ENCODE assay signal across 8 mouse cellular contexts in the genomic region with DNA sequence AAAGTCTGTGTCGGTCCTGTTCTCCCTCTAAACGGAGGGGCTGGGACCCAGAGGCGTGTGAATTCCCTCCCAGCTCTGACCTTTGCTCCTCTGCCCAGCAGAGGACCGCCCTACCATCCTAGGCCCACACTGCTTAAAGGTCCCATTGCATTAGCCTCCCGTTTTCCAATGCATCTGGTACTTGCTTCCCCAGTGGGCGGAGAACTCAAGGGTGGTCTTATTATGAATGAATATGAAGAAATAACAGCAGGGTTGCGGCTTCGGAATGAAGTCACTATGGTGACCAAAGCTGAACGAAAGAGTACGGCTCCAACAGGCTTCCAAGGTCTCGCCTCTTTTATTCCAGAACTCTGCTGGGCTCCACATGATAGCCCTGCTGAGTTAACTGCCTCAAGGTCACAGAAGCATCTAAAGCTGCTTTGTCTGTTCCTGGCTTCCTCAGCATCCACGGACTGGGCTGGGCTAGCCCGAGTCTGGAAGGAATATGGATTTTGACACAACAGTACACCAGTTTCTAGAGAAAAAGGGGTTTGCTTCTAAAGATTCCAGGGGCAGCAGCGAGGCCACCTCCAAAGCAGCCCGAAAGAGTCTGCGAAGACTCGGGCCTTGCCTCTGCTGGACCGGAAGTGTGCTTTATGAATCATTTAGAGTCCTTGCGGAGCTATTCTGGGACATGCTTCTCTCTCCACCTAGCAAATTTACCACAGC. TPM values are rescaled to one million over a fixed set of nuclear protein-coding genes. Genes with fewer than 3 reads are reported as not detected.
DNase-seq lines count a peak whose midpoint lies in the region; ATAC-seq and TF ChIP-seq lines count a peak whose summit lies in the region.

No protein-coding gene starts in this region.

- H3K4me1 ChIP-seq in forebrain, embryonic 11.5 days (replicated peaks; ENCODE audit: control insufficient read depth, insufficient read depth, low read length): no peaks in the 10 kb centered on the region; the same call in 1 of the 2 replicates

- H3K27ac ChIP-seq in gastrocnemius, adult 2 months: peak overlapping the region; percentile 24; the same call in 1 of the 2 replicates
- peak overlapping the region; percentile 21; the same call in 1 of the 2 replicates for H3K27ac ChIP-seq in forebrain, embryonic 11.5 days (ENCODE audit: low read depth, low read length)

- TF ChIP-seq CTCF in gastrocnemius, adult 2 months (IDR thresholded peaks at IDR 0.05): no peak

- no peak overlapping the region for H3K4me3 ChIP-seq in gastrocnemius, adult 2 months
- H3K4me3 ChIP-seq in forebrain, embryonic 11.5 days (ENCODE audit: low read depth, low read length): no peak overlapping the region

- WGBS in forebrain, embryonic 11.5 days: 50% methylated on average over 19 of the region's 19 CpGs

- H3K9ac ChIP-seq in forebrain, embryonic 11.5 days (ENCODE audit: low read length): no peak overlapping the region

- DNase-seq in gastrocnemius, adult 2 months: no peak
- no peak for DNase-seq in gastrocnemius, postnatal 25 days
- DNase-seq in Muller cell, postnatal 12 days (ENCODE audit: inconsistent ontology term): peak; percentile 50
- peak; percentile 61 for DNase-seq in forebrain, embryonic 11.5 days (ENCODE audit: low spot score)
- DNase-seq in mesoderm, embryonic 11.5 days (ENCODE audit: low read depth, low spot score): peak; percentile 41
- DNase-seq in spleen, postnatal 14 days (ENCODE audit: low spot score in 2 of 2): no peak
- no peak for DNase-seq in right cerebral cortex, postnatal 36 days (ENCODE audit: low spot score in 2 of 2)
- no peak for DNase-seq in kidney, adult 8-10 months

- H3K27me3 ChIP-seq in forebrain, embryonic 11.5 days (ENCODE audit: control insufficient read depth, insufficient read depth, low read length): no peaks in the 10 kb centered on the region

- no peaks in the 10 kb centered on the region for H3K36me3 ChIP-seq in forebrain, embryonic 11.5 days (ENCODE audit: control insufficient read depth, insufficient read depth, low read length)

- H3K9me3 ChIP-seq in forebrain, embryonic 11.5 days (ENCODE audit: control insufficient read depth, low read length): no peaks in the 10 kb centered on the region

- peak; percentile 90 for ATAC-seq in forebrain, embryonic 11.5 days (replicated peaks; ENCODE audit: low FRiP score)

- intact Hi-C loops in gastrocnemius, adult 2 months (cut with DNase I): no loop called here

- no peak overlapping the region for H3K4me2 ChIP-seq in forebrain, embryonic 11.5 days (ENCODE audit: low read depth, low read length, severe bottlenecking)

RNA-seq across cellular contexts. Expression of a gene that starts 14.6 kb away (rescaled TPM):
- 10 to 100 TPM; 16.0 to 17.9 TPM for total RNA-seq in gastrocnemius, adult 2 months (2021)
- 10 to 100 TPM; 10.9 to 11.0 TPM for total RNA-seq in gastrocnemius, postnatal 25 days (2021)
- 44.7 and 46.0 TPM in 2 replicates for polyA plus RNA-seq in forebrain, embryonic 11.5 days (2014; fragmentation: Nextera tagmentation; extraction: Ambion mirVana)

Comparison
In these comparisons a context has a peak if more than half of its experiments do, and no peak if none do; other contexts are left out.
1. DNase-seq: peak in Muller cell, postnatal 12 days (single experiment), forebrain, embryonic 11.5 days (single experiment) and mesoderm, embryonic 11.5 days (single experiment); none in gastrocnemius, adult 2 months (single experiment), gastrocnemius, postnatal 25 days (single experiment), spleen, postnatal 14 days (0 of 2), right cerebral cortex, postnatal 36 days (0 of 2) and kidney, adult 8-10 months (0 of 2).